Mouse (Mus musculus) layer of hippocampus, postnatal 14 days (tissue): ENCODE measurements around the gene Atp5e. TPM values are rescaled to one million over a fixed set of nuclear protein-coding genes. Genes with fewer than 3 reads are reported as not detected.

ENCODE experiments used
- DNase-seq, 2 experiments: peaks; one replicate each; pipeline ENCODE4 v3.0.0; 2021 to 2022; ENCODE audit warnings: low spot score in 2 of 2, mixed read lengths in 1 of 2
- total RNA-seq, 2 experiments: library from RNA; stranded (reverse); gene quantifications; 2 replicates each; pipeline ENCODE4 v1.2.3; 2021

Atp5e gene
- total RNA-seq, 2 experiments from 2014 or later: 339 TPM

- DNase-seq: no peak
Measured at GRCm38 (mm10) chr2:174448405-174448804, 15.5 kb downstream of the Atp5e start.

- no peak for DNase-seq
Measured at GRCm38 (mm10) chr2:174446905-174447304, 17.0 kb downstream of the Atp5e start.

GRCm38 (mm10) chr2:174446492-174446891 lies 17.4 kb downstream of the Atp5e start:
- no peak for DNase-seq

- no peak for DNase-seq
Measured at GRCm38 (mm10) chr2:174445018-174445417, 18.9 kb downstream of the Atp5e start.

GRCm38 (mm10) chr2:174444359-174444758 lies 19.5 kb downstream of the Atp5e start:
- DNase-seq: no peak

GRCm38 (mm10) chr2:174443046-174443445 lies 20.9 kb downstream of the Atp5e start:
- DNase-seq: no peak

- DNase-seq: no peak
Measured at GRCm38 (mm10) chr2:174442460-174442859, 21.4 kb downstream of the Atp5e start.

- DNase-seq: no peak
Measured at GRCm38 (mm10) chr2:174441898-174442297, 22.0 kb downstream of the Atp5e start.

GRCm38 (mm10) chr2:174439961-174440360 lies 23.9 kb downstream of the Atp5e start:
- DNase-seq: no peak

- no peak for DNase-seq
Measured at GRCm38 (mm10) chr2:174439450-174439838, 24.5 kb downstream of the Atp5e start.

- DNase-seq: peak in 1 of 2 experiments; percentile 16
Measured at GRCm38 (mm10) chr2:174438737-174439449, 25.0 kb downstream of the Atp5e start, which contains the start of gene Ctsz. Gene Ctsz (minus strand): TSS chr2:174439039.

GRCm38 (mm10) chr2:174438181-174438580 lies 25.7 kb downstream of the Atp5e start:
- no peak for DNase-seq

GRCm38 (mm10) chr2:174437697-174437982 lies 26.3 kb downstream of the Atp5e start:
- DNase-seq: peak in 1 of 2 experiments; percentile 15

GRCm38 (mm10) chr2:174436916-174437696 lies 26.8 kb downstream of the Atp5e start:
- no peak for DNase-seq

GRCm38 (mm10) chr2:174436076-174436701 lies 27.7 kb downstream of the Atp5e start:
- no peak for DNase-seq

- DNase-seq: no peak
Measured at GRCm38 (mm10) chr2:174434943-174435342, 29.0 kb downstream of the Atp5e start.

GRCm38 (mm10) chr2:174428996-174429591 lies 34.8 kb downstream of the Atp5e start:
- no peak for DNase-seq

GRCm38 (mm10) chr2:174428076-174428835 lies 35.6 kb downstream of the Atp5e start:
- DNase-seq: no peak

GRCm38 (mm10) chr2:174426856-174427255 lies 37.0 kb downstream of the Atp5e start:
- DNase-seq: no peak

- no peak for DNase-seq
Measured at GRCm38 (mm10) chr2:174424301-174425085, 39.4 kb downstream of the Atp5e start.
